Mouse (Mus musculus): ENCODE measurements around the gene Rraga.

Gene Rraga

GRCm38 (mm10) chr4:86575283-86575983, at the start of gene Rraga:
Rraga (plus strand) TSS chr4:86575668.
- peak; percentile 96 for DNase-seq (ENCODE audit: low read depth, low spot score)

GRCm38 (mm10) chr4:86527162-86528136, 48.0 kb upstream of the Rraga start:
- peak; percentile 79 for DNase-seq (ENCODE audit: low read depth, low spot score)

DNA sequence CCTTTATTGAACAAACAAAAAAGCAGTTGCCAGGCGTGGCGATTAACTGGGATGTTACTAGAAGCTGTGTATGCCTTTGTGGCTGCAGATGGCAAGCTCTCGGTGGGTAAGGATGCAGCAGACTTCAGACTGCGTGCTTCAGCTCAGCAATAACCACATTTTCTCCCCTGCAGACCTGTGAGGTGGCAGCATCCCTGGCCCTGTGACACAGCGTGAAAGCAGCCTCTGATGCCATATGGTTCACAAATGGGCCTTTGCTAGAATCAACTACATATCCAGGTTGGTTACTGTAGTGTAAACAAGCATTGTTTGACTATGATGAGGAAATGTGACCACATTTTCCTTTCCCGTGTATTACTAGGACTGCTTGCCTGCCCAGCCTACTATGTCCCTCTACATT, 46.3 kb upstream of the Rraga start:
- DNase-seq (ENCODE audit: low read depth, low spot score) = no peak

DNA sequence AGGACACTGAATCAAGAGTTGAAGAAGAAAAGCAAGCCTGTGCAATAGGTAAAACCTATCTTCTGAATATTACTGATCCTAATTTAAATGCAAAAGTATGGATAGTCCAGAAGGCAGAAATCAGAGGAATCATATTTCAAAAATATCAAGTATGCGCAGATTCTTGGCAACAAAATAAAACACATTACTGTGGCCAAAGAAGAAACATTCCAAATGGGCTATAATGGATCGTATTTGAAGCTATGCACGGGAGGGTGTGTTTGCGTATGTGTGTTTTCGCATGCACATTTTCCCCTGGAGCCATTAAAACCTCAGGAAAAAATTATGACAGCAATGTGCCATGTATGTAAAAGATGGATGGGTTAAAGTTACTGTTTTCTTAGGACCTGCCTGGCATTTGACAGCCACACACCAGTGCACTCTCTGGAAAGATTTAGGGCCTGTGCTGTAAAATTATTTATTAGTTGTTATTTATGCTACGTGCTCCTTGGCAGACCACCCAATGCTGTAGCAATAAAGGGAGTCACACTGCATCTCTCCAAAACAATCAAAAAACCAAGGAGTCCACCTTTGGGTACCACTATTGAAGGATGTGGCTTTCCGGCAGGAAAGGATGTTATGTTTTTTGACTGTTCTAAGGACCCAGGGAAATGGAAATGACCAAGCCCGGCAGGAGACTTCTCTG, 41.9 kb upstream of the Rraga start:
- DNase-seq (ENCODE audit: low read depth, low spot score) = no peak

- DNase-seq (ENCODE audit: low read depth, low spot score) = peak; percentile 55
These were observed 41.4 kb upstream of the Rraga start for GRCm38 (mm10) chr4:86534091-86534481.

GRCm38 (mm10) chr4:86537972-86538371, 37.5 kb upstream of the Rraga start:
- DNase-seq (ENCODE audit: low read depth, low spot score) = peak; percentile 44

DNA sequence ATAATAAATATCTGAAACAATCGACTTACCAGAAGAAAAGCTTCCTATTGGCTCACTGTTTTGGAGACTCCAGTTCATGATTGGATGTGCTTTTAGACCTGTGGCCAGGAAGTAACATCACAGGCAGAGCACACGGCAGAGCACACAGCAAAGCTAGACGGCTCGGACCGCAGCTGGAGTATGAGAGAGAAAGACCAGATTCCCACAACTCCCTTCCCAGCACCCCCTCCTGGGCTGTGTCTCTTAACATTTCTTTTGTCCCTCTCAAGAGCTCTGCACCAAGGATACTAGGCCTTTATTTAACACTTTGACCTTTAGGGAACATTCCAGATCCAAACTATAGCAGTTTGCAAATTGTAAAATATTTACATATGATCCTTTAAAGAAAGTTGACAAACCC, 36.5 kb upstream of the Rraga start:
- DNase-seq (ENCODE audit: low read depth, low spot score) = no peak

- no peak for DNase-seq (ENCODE audit: low read depth, low spot score)
These were observed 33.9 kb upstream of the Rraga start for GRCm38 (mm10) chr4:86541573-86541972.

DNA sequence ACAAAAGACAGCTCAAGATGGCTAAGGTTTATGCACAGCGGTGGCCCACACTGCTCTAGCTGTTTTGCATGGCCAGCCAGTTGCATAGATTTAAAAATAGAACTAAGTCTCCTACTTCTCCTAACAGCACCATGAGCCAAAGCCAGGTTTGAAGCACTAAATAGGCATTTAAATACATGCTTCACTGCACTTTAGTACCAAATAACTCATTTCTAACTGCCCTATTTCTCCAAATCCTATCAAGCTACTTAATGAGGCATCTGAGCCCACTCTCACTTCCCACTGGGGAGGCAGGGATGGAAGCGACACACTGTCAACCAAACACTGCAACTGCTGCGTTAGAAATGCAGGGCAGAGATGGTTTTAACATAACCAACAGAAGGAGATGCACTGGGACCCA, 31.5 kb upstream of the Rraga start:
- DNase-seq (ENCODE audit: low read depth, low spot score) = no peak

- DNase-seq (ENCODE audit: low read depth, low spot score) = peak; percentile 35
These were observed 29.9 kb upstream of the Rraga start for GRCm38 (mm10) chr4:86545615-86546014.

GRCm38 (mm10) chr4:86548332-86548731, 27.1 kb upstream of the Rraga start:
- DNase-seq (ENCODE audit: low read depth, low spot score) = no peak

DNA sequence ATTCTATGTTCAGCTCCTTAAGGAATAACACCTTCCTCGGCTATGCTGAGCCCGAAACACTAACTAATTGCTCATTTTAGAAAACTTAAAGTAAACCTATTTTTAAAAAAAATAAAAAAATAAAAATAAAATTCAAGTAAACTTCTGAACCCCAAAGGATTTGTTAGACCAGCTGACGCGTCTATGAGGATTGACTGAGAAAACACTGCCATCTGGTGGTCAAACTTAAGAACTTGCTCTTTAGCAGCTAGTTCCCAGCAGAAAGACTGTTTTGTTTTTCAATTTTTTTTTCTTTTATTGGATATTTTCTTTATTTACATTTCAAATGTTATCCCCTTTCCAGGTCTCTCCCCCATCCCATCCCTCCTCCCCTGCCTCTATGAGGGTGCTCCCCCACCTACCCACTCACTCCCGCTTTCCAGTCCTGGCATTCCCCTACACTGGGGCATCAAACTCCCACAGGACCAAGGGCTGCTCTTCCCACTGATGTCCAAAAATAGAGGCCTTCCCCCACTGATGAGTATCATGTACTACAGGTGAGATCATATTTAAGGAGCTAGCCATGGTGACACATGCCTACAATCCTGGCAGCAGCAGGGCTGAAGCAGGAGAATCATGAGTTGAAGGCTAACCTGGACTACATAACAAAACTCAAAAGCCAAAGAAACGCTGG, 20.3 kb upstream of the Rraga start:
- DNase-seq (ENCODE audit: low read depth, low spot score) = peak; percentile 51

DNA sequence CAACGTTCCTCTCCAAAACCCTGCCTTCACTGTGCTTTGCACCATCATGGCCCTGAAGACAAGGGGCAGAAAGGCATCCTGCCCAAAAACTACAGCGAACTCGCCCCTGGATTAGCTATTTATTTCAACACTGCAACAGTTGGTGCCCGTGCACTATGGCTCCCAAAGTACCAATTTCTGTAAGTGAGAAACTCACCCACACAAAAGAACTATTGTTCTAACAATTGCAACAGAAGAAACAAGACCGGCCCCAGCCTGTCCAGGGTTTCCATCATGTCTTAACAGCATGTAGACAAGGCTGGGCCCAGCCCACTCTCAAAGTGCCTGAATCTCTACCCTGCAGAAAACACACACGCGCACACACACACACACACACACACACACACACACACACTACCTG, 18.1 kb upstream of the Rraga start:
- no peak for DNase-seq (ENCODE audit: low read depth, low spot score)

GRCm38 (mm10) chr4:86558228-86558627, 17.2 kb upstream of the Rraga start, which contains the start of gene Saxo1:
Saxo1 (minus strand) TSS chr4:86558328.
- DNase-seq (ENCODE audit: low read depth, low spot score) = no peak

DNA sequence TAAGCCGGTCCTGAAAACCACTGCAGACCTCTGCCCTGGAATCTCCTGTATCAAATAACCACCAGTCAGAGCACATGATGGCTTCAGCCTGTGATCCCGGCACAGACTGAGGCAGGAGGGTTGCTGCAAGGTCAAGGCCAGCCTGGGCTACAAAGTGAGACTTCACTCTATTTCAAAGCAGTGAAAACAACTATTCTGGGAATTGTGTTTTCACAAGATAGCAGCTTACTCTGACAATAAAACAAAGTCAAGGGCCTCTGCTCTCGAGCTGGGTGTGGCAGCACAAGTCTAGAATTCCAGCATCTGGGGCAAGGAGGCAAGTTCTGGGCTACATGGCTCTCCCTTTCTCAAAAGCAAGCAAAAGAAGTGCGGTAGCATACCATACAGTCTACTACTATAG, 16.5 kb upstream of the Rraga start:
- no peak for DNase-seq (ENCODE audit: low read depth, low spot score)

- DNase-seq (ENCODE audit: low read depth, low spot score) = no peak
These were observed 14.4 kb upstream of the Rraga start for GRCm38 (mm10) chr4:86561061-86561460.

DNA sequence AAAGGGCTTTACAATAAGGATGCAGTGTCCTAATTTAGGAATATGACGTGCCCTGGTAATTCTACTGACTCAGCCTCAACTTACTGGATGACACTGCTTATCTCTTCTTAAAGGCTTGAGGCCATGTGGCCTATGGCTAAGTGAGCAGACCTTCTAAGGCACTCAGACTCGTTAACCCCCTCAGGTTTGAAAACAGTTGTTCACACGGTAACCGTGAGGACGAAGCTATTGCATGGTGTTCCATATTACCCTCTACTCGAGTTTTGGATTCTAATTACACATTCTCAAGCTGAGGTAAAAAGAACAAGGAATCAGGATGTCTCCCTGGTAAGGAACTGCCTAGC, 557 bp upstream of the Rraga start:
- DNase-seq (ENCODE audit: low read depth, low spot score) = no peak

GRCm38 (mm10) chr4:86576120-86576541, 663 bp downstream of the Rraga start:
- DNase-seq (ENCODE audit: low read depth, low spot score) = peak; percentile 28

DNA sequence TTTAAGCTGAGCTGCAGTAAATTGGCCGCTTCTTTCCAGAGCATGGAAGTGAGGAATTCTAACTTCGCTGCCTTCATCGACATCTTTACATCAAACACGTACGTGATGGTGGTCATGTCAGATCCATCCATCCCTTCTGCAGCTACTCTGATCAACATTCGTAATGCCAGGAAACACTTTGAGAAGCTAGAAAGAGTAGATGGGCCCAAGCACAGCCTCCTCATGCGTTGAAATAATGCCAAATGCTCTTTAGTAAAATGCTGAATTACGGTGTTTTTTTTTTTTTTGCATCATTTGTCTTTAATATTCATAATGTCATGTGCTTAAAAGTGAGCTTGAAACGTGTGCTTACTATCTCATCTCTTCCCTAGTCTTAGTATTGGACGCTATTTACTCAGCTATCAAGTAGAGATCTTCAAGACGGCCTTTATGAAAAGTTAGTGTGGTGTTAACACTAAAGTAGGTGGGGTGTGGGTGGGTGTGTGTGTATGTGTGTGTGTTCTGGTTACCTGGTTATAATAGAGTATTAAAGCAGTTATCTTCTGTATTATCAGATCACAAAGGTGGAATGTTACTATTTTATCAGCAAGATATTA, 1.3 kb downstream of the Rraga start:
- DNase-seq (ENCODE audit: low read depth, low spot score) = no peak

- no peak for DNase-seq (ENCODE audit: low read depth, low spot score)
These were observed 4.6 kb downstream of the Rraga start for GRCm38 (mm10) chr4:86580056-86580455.

DNA sequence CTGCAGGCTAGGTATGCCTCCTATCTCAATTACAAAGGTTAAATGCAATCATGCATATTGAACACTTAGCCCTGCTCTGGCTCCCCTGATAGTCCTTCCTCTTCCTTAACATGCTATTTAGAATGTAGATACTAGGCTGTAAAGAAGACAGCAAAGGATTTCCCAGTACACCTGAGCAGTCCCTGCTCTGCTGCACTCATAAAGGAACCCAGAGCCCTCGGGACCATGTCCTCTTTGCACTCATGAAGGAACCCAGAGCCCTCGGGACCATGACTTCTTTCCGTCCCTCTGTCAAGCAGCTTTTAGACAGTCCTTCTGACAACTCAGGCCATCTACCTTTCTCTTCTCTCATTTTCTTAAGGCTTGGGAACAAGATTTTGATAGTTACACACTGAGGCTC, 5.1 kb downstream of the Rraga start:
- no peak for DNase-seq (ENCODE audit: low read depth, low spot score)
